Mouse (Mus musculus) urinary bladder, adult 18-20 months (tissue): ENCODE data around the gene Xrcc4.
A peak's percentile ranks its signal among the peaks of the same experiment; 100 is the strongest.

Source experiments
- DNase-seq, 2 experiments: peaks; one replicate each; pipeline ENCODE4 v3.0.0; 2022; ENCODE audit warnings: low spot score in 2 of 2, mixed read lengths in 2 of 2

Gene Xrcc4

DNA sequence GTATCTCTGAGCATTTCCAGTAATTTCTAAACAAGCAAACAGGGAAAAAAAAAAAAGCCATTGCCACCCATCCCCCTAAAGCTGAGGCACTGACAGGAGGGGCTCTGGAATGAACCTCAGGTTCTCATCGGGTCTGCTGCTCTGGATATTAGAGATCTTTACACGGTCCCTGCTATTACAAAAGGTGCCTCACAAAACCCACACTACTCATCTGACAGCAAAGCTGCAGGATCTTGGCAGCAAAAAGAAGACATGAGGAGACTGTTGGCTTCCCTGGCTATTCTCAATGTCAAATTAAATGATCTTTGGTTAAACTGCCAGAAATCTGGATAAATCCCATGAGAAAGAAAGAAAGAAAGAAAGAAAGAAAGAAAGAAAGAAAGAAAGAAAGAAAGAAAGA, 145.1 kb downstream of the Xrcc4 start:
- no peak for DNase-seq

DNA sequence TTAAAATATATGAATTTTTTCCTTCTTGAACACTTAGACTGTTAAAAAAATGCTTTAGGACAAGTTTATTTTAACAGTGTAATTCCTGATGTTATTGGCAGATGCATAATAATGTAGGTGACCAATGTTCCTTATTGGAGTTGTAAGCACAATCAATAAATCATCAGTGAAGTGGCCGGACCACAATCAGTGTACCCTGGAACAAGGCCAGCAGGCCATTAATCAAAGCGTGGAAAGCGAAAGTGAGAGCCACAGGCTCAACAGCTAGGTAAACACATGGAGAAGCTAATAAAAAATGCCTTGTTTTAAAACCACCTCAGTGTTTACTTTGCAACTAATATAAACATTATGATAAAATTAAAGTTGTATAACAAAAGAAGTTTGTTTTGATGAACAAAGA, 159.9 kb downstream of the Xrcc4 start:
- peak; percentile 32 to 54 for DNase-seq

DNA sequence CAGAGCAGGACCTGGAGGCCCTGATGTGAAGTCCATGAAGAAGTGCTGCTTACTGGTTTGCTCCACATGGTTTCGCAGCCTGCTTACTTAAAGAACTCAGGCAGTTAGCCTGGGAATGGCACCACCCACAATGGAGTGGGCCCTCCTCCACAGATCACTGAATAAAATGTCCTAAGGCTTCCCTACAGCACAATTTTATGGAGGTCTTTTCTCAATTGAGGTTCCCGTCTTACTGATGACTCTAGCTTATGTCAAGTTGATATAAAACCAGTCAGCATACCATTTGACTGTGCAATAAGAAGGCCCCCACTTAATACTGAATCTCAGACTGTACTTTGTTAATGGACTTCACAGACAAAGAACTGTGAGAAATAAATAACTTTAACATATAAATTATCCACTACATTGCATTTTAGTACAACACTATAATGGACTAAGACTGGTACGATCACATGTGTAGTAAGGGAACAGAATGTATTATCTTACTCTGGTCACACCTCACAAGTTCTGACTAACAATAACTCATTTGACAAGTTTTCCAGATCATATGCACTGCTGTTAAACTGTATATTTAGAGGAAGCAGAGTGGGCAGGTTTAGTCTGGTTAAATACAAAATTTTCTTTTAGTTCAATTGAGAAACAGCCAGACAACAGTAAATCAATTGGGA, 170.5 kb downstream of the Xrcc4 start:
- no peak for DNase-seq

- no peak for DNase-seq
Measured at GRCm38 (mm10) chr13:89914332-89914731, 175.1 kb downstream of the Xrcc4 start.

DNA sequence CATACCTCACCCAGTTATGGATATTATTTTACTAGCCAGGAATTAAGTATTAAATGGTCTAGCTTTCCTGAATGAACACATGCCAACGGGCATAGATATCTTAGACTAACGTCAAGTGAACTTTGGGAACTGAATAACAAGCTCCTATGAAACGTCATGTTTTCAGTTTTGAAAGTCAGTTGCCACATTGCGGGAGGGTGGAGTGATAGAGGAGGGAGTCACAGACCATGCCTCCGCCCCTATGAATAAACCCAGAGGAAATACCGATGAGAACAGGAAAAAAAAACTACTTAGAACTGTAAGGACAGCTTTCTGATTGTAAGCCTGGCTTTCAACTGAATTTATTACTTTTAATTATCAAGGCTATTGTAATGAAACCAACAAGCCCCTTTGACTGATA, 175.5 kb downstream of the Xrcc4 start:
- DNase-seq: no peak

DNA sequence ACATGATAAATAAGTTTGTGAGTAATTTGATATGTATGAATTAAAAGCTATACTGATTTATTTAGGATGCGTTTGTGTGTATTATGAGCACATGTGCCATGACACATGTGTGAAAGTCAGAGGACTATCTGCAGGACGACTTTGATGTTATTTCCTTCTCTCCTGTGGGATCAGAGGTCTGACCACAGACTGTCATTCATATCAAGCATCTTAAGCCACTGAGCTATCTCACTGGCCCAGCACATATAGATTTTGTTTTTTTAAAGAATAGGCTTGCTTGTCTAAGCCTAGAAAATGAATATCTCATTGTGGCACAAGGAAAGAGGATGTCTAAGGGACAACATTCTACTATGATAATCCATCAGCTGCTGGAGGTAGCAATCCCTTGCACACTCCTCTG, 183.3 kb downstream of the Xrcc4 start:
- no peak for DNase-seq

GRCm38 (mm10) chr13:89899066-89899465, 190.3 kb downstream of the Xrcc4 start:
- no peak for DNase-seq

DNA sequence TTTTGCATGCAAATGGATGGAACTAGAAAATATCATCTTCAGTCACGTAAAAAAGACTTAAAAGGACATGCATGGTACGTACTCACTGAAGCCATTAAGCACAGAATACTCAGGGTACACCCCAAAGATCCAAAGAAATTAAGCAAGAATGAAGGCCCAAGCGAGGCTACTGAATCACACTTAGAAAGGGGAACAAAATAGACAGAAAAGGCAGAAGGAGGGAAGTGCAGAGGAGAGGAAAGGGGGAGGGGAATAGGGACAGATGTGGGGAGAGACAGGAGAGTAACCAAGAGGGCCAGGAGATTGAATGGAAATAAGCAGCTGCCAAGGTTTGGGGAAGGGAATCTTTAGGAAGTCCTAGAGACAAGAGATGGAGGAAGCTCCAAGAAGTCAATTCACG, 197.3 kb downstream of the Xrcc4 start:
- DNase-seq: no peak

DNA sequence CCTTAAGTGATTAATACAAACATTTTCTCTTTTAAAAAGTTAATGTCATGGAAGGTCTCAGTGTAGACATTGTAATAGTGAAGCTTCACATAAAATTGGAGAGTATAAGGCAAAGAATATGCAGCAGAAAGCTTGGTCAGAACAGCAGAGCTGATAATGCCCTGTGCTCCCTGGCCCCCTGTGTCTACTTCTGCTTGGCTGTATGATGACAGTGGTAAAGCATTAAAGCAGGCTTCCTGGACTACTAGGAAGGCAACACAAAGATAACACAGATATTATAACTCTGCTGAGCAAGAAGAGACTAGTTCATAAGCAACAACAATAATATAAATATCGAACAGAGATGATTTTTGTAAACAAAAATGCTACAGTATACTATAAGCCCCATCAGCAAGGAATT, 199.2 kb downstream of the Xrcc4 start:
- DNase-seq: no peak

DNA sequence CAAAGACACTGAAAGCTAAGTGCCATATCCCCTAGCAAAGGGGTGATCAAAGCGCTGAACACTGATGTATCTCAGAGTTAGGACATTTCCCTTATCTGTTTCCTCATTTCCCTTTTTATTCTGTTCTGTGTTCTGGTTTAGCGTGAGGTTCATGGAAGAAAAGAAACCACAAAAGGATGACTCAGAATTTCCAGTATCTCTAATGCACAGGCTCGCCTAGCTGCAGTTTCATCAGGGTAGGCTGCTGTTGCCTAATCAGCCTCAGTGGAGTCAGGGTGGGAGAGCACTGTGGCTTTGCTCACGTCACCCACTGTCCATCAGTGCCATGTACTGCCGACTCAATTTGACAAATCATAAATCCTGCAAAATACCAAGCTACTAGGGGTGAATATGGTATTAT, 200.3 kb downstream of the Xrcc4 start:
- peak in 1 of 2 experiments; percentile 18 for DNase-seq

- DNase-seq: no peak
Measured at GRCm38 (mm10) chr13:89883523-89883922, 205.9 kb downstream of the Xrcc4 start.

DNA sequence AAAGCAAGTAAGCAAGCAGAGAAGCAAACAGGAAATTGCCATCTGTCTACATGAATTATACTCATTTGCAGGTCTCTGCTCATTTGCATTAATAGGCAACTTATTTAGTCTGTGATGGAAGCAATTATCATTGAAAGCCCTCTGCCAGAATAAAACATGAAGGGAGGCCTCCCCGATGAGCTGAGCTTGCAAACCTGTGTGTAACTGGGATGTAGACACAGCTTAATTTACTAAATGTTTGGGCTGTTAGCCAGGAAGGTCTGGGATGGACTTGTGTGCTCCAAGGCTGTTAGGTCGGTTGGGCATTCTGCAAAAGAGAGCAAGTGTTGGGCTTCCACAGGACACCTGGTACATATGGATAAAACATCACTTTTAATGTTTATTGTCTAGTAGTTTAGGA, 208.1 kb downstream of the Xrcc4 start:
- no peak for DNase-seq

GRCm38 (mm10) chr13:89878832-89879468, 210.5 kb downstream of the Xrcc4 start:
- no peak for DNase-seq

- no peak for DNase-seq
Measured at GRCm38 (mm10) chr13:89875499-89875898, 213.9 kb downstream of the Xrcc4 start.

GRCm38 (mm10) chr13:89872725-89873124, 216.7 kb downstream of the Xrcc4 start:
- no peak for DNase-seq

DNA sequence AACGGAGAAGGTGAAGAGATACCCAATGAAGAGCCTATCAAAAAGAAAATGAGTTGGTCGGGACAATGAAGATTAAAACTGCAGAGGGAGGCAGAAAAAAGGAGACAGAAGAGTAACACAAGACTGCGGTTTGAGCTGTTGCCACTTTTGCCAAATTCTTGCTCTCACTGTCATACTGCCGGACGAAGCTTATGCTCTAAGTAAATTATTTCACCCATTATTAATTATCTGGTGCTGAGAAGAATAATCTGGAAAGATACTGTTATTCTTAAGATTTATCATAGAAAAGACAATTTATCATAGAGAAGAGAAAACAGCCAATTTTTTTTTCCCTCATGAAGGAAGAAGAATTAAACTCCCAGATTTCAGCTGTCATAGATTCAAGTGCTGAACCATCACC, 235.3 kb downstream of the Xrcc4 start:
- DNase-seq: no peak

GRCm38 (mm10) chr13:89850746-89851145, 238.7 kb downstream of the Xrcc4 start:
- no peak for DNase-seq

DNA sequence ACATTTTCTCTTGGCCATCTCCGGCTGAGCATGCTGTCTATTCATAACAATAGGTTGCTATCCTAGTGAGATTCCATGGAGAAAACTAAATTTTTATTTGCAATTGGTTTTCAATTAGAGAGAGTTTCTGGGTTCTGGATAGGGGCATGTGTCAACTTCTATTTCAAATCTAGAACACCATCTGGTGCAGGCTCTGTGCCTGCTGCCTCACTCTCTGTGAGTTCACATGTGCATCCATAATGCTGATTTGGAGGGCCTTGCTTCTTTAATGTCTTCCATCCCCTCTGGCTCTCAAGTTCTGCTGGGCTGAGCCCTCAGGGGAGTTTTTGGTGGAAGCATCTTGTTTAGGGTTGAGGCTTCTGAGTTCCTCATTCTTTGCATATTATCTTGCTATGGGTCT, 239.5 kb downstream of the Xrcc4 start:
- DNase-seq: no peak

- no peak for DNase-seq
Measured at GRCm38 (mm10) chr13:89838635-89839034, 250.8 kb downstream of the Xrcc4 start.

GRCm38 (mm10) chr13:89834485-89834884, 254.9 kb downstream of the Xrcc4 start:
- no peak for DNase-seq

DNA sequence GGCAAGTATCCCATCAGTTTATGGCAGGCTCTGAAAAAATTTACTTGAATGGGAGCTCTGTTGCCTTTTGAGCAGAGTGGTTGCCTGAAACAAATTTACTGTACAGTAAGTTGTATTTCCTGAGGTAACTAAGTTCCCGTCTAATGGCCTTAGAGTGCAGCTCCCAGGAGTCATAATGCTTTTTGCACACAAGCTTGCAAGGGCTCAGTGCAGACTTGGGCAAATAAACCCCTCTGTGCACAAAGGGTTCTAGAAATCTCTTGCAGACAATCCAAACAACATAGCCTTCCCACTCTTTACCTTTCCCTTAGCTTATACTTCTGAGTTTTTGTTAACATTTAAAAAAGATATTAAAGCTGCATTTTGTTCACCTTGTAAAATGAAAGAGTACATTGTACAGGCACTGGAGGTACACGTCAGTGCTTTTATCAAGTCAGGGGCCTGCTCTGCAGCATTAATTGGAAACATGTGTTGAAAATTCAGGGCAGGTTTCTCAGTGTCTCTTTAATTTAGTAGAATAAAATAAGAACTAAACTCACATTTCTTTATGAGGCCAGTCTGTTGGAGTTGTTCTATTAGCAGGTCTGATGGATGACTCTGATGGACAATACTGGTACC, 256.2 kb downstream of the Xrcc4 start:
- DNase-seq: no peak

GRCm38 (mm10) chr13:89828429-89828970, 260.9 kb downstream of the Xrcc4 start:
- DNase-seq: peak in 1 of 2 experiments; percentile 1

DNA sequence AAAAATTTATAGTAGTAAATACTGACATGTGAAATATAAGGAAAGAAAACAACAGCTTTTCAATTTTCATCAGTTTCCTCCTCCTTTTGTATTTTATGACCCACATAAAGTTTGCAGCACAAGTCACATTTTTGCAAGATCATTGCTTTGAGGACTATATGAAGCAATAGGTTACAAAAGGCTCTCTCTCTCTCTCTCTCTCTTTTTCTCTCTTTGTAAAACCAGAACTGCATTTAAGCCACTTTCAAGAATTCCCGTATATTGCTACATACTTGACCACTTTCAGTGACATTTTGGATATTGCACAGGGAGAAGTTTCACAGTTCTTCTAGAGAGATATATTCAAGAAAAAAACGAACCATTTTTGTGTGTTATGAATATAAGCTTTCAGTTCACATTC, 261.6 kb downstream of the Xrcc4 start:
- DNase-seq: no peak
